Mouse (Mus musculus) embryonic facial prominence, embryonic 15.5 days (tissue): ENCODE results near the gene Astn1. TPM values are rescaled to one million over a fixed set of nuclear protein-coding genes. Genes with fewer than 3 reads are reported as not detected.

Experiments used
- ATAC-seq: fragments of 200-750 bp; cut with Nextera tagmentation; 2 replicates; pipeline ENCODE4 v1.8.0; 2017; ENCODE audit warnings: low read depth, moderate TSS enrichment; ENCODE audit not compliant: insufficient number of reproducible peaks, low FRiP score, low TSS enrichment
- H3K27ac ChIP-seq: fragments of 300-500 bp; sonication (generic); replicated peaks from 2 replicates; pipeline ENCODE4 v1.5.1; 2015; ENCODE audit warnings: mild to moderate bottlenecking, inconsistent platforms
- H3K27me3 ChIP-seq: fragments of 300-500 bp; sonication (generic); 2 replicates; pipeline ENCODE4 v1.6.1; 2015; ENCODE audit warnings: inconsistent platforms
- H3K36me3 ChIP-seq: fragments of 300-500 bp; sonication (generic); 2 replicates; pipeline ENCODE4 v1.6.1; 2015; ENCODE audit warnings: mild to moderate bottlenecking, inconsistent platforms
- H3K4me1 ChIP-seq: fragments of 300-500 bp; sonication (generic); 2 replicates; pipeline ENCODE4 v1.6.1; 2015; ENCODE audit warnings: inconsistent platforms
- H3K4me2 ChIP-seq: fragments of 300-500 bp; sonication (generic); replicated peaks from 2 replicates; pipeline ENCODE4 v1.6.1; 2015; ENCODE audit warnings: mild to moderate bottlenecking, inconsistent platforms
- H3K4me3 ChIP-seq: fragments of 300-500 bp; sonication (generic); replicated peaks from 2 replicates; pipeline ENCODE4 v1.5.1; 2015; ENCODE audit warnings: mild to moderate bottlenecking, inconsistent platforms
- H3K9ac ChIP-seq: fragments of 300-500 bp; sonication (generic); 2 replicates; pipeline ENCODE4 v1.6.1; 2015; ENCODE audit warnings: inconsistent platforms
- H3K9me3 ChIP-seq: fragments of 300-500 bp; sonication (generic); replicated peaks from 2 replicates; pipeline ENCODE4 v1.6.1; 2016; ENCODE audit warnings: inconsistent platforms
- WGBS: fragments of 180-500 bp; shearing (Covaris S2); methylation state at CpG from one replicate; pipeline ENCODE4 v1.1.7; 2015; 5-methylcytosine and 5-hydroxymethylcytosine counted together
- polyA plus RNA-seq: library from polyadenylated mRNA; unstranded; fragments of >200 nt; fragmentation: Nextera tagmentation; extraction: Ambion mirVana; gene quantifications from 2 replicates; pipeline ENCODE4 v1.2.1, GENCODE M21; 2015

Astn1 gene
- polyA plus RNA-seq, 1 experiment from 2014 or later, result 1.7 TPM

GRCm38 (mm10) chr1:158633441-158633840 is 271.4 kb downstream of the Astn1 start:
- Histone ChIP-seq H3K4me1 (no peaks in the 10 kb centered on the region), H3K4me2 (no peak overlapping the region), H3K4me3 (no peak overlapping the region), H3K36me3 (no peaks in the 10 kb centered on the region), H3K27me3 (no peaks in the 10 kb centered on the region), H3K9me3 (no peaks in the 10 kb centered on the region), H3K9ac (no peak overlapping the region), H3K27ac (no peak overlapping the region)
- WGBS, result 71% methylated on average over 2 of the region's 2 CpGs
- ATAC-seq, result no peak

- no peak overlapping the region for H3K9ac ChIP-seq
- no peaks in the 10 kb centered on the region for H3K27me3 ChIP-seq
- H3K36me3 ChIP-seq, result no peaks in the 10 kb centered on the region
- no peak for ATAC-seq
- H3K27ac ChIP-seq, result no peak overlapping the region
- no peaks in the 10 kb centered on the region for H3K4me1 ChIP-seq
- 83% methylated on average over 2 of the region's 2 CpGs for WGBS
- H3K9me3 ChIP-seq, result no peaks in the 10 kb centered on the region
- no peak overlapping the region for H3K4me2 ChIP-seq
- H3K4me3 ChIP-seq, result no peak overlapping the region
Observed at GRCm38 (mm10) chr1:158641306-158641705, 279.2 kb downstream of the Astn1 start.

GRCm38 (mm10) chr1:158642247-158642646 is 280.2 kb downstream of the Astn1 start:
- no peak for ATAC-seq

GRCm38 (mm10) chr1:158652799-158653198 is 290.7 kb downstream of the Astn1 start:
- Histone ChIP-seq H3K9ac (no peak overlapping the region), H3K4me1 (no peaks in the 10 kb centered on the region), H3K4me2 (no peak overlapping the region), H3K36me3 (no peaks in the 10 kb centered on the region), H3K27me3 (no peaks in the 10 kb centered on the region), H3K4me3 (no peak overlapping the region), H3K27ac (no peak overlapping the region), H3K9me3 (no peaks in the 10 kb centered on the region)
- WGBS, result 59% methylated on average over 2 of the region's 2 CpGs
- ATAC-seq, result no peak

More at GRCm38 (mm10) chr1:158642247-158642646, 280.2 kb downstream of the Astn1 start:
- H3K9me3 ChIP-seq, result no peaks in the 10 kb centered on the region
- no peak overlapping the region for H3K4me3 ChIP-seq
- H3K27ac ChIP-seq, result no peak overlapping the region
- no peaks in the 10 kb centered on the region for H3K27me3 ChIP-seq
- H3K4me1 ChIP-seq, result no peaks in the 10 kb centered on the region
- H3K9ac ChIP-seq, result no peak overlapping the region
- no peaks in the 10 kb centered on the region for H3K36me3 ChIP-seq
- H3K4me2 ChIP-seq, result no peak overlapping the region

GRCm38 (mm10) chr1:158653808-158654520 is 291.9 kb downstream of the Astn1 start:
- WGBS, result 23% methylated on average over 4 of the region's 4 CpGs
- no peak overlapping the region for H3K4me3 ChIP-seq
- H3K27ac ChIP-seq, result no peak overlapping the region
- H3K4me1 ChIP-seq, result no peaks in the 10 kb centered on the region
- H3K4me2 ChIP-seq, result no peak overlapping the region
- H3K9me3 ChIP-seq, result no peaks in the 10 kb centered on the region
- H3K36me3 ChIP-seq, result no peaks in the 10 kb centered on the region
- H3K9ac ChIP-seq, result no peak overlapping the region
- no peaks in the 10 kb centered on the region for H3K27me3 ChIP-seq
- ATAC-seq, result peak; percentile 34; the same call in 1 of the 2 replicates

GRCm38 (mm10) chr1:158654571-158655205 is 292.6 kb downstream of the Astn1 start:
- Histone ChIP-seq H3K9ac (no peak overlapping the region), H3K36me3 (no peaks in the 10 kb centered on the region), H3K9me3 (no peaks in the 10 kb centered on the region), H3K4me1 (no peaks in the 10 kb centered on the region), H3K4me3 (no peak overlapping the region), H3K27ac (no peak overlapping the region), H3K4me2 (no peak overlapping the region), H3K27me3 (no peaks in the 10 kb centered on the region)
- no peak for ATAC-seq
- WGBS, result 27% methylated on average over 3 of the region's 3 CpGs

- WGBS, result 94% methylated on average over 6 of the region's 6 CpGs
- no peaks in the 10 kb centered on the region for H3K9me3 ChIP-seq
- no peak overlapping the region for H3K27ac ChIP-seq
- no peak for ATAC-seq
- H3K27me3 ChIP-seq, result no peaks in the 10 kb centered on the region
- no peaks in the 10 kb centered on the region for H3K36me3 ChIP-seq
- no peak overlapping the region for H3K9ac ChIP-seq
- H3K4me1 ChIP-seq, result no peaks in the 10 kb centered on the region
- no peak overlapping the region for H3K4me3 ChIP-seq
- no peak overlapping the region for H3K4me2 ChIP-seq
Observed at GRCm38 (mm10) chr1:158656986-158657385, 294.9 kb downstream of the Astn1 start.

- no peaks in the 10 kb centered on the region for H3K9me3 ChIP-seq
- no peak overlapping the region for H3K4me2 ChIP-seq
- no peak overlapping the region for H3K4me3 ChIP-seq
- no peak overlapping the region; the same call in 1 of the 2 replicates for H3K27ac ChIP-seq
- H3K36me3 ChIP-seq, result no peaks in the 10 kb centered on the region
- H3K9ac ChIP-seq, result no peak overlapping the region
- no peaks in the 10 kb centered on the region for H3K27me3 ChIP-seq
- H3K4me1 ChIP-seq, result no peaks in the 10 kb centered on the region
- WGBS, result 30% methylated on average over 3 of the region's 3 CpGs
- ATAC-seq, result no peak
Observed at GRCm38 (mm10) chr1:158666001-158666400, 303.9 kb downstream of the Astn1 start.

- Histone ChIP-seq H3K4me3 (no peak overlapping the region), H3K27me3 (no peaks in the 10 kb centered on the region), H3K36me3 (no peaks in the 10 kb centered on the region), H3K4me2 (no peak overlapping the region), H3K4me1 (no peaks in the 10 kb centered on the region), H3K27ac (no peak overlapping the region), H3K9me3 (no peaks in the 10 kb centered on the region), H3K9ac (no peak overlapping the region)
- WGBS, result 45% methylated on average over 3 of the region's 3 CpGs
- no peak for ATAC-seq
Observed at GRCm38 (mm10) chr1:158669971-158670592, 308.0 kb downstream of the Astn1 start.

- H3K9me3 ChIP-seq, result no peaks in the 10 kb centered on the region
- H3K4me3 ChIP-seq, result no peak overlapping the region
- H3K36me3 ChIP-seq, result no peaks in the 10 kb centered on the region
- H3K9ac ChIP-seq, result no peak overlapping the region
- ATAC-seq, result peak; percentile 77; the same call in 1 of the 2 replicates
- no peak overlapping the region for H3K27ac ChIP-seq
- no peak overlapping the region for H3K4me2 ChIP-seq
- H3K27me3 ChIP-seq, result no peaks in the 10 kb centered on the region
- WGBS, result 48% methylated on average over 1 of the region's 1 CpGs
- H3K4me1 ChIP-seq, result no peaks in the 10 kb centered on the region
Observed at GRCm38 (mm10) chr1:158687726-158688125, 325.7 kb downstream of the Astn1 start.

- no peak for ATAC-seq
- WGBS, result 68% methylated on average over 3 of the region's 3 CpGs
- Histone ChIP-seq H3K4me3 (no peak overlapping the region), H3K9ac (no peak overlapping the region), H3K9me3 (no peaks in the 10 kb centered on the region), H3K4me1 (no peaks in the 10 kb centered on the region), H3K27ac (no peak overlapping the region), H3K4me2 (no peak overlapping the region), H3K36me3 (no peaks in the 10 kb centered on the region), H3K27me3 (no peaks in the 10 kb centered on the region)
Observed at GRCm38 (mm10) chr1:158697423-158697822, 335.4 kb downstream of the Astn1 start.
